Mouse (Mus musculus): ENCODE measurements around the gene 4930548H24Rik. TPM values are rescaled to one million over a fixed set of nuclear protein-coding genes. Genes with fewer than 3 reads are reported as not detected.

4930548H24Rik gene
- not detected in 2 replicates for polyA plus RNA-seq (2011; ENCODE audit: insufficient read depth, insufficient read length, low replicate concordance, missing spikeins)

- WGBS, result 85% methylated on average over 3 of the region's 3 CpGs
- H3K4me3 ChIP-seq (replicated peaks; ENCODE audit: control insufficient read depth, low read depth, low read length), result no peak within 1 kb of the TSS
- TF ChIP-seq POLR2A (IDR thresholded peaks at IDR 0.05; ENCODE audit: borderline replicate concordance, control insufficient read depth, low read depth, low read length) (no peak), CTCF (IDR thresholded peaks at IDR 0.05; ENCODE audit: control insufficient read depth, insufficient read depth, low read length) (no peak)
- no peaks in the 10 kb centered on the region; the same call in 1 of the 2 replicates for H3K4me1 ChIP-seq (ENCODE audit: control insufficient read depth, insufficient read depth, low read length)
- H3K27ac ChIP-seq (ENCODE audit: control insufficient read depth, insufficient read depth, low read depth, low read length, poor library complexity), result no peak within 1 kb of the TSS
Measured at GRCm38 (mm10) chr5:31485440-31485839, at the start of gene 4930548H24Rik. TSS of gene 4930548H24Rik (plus strand) at chr5:31485740.

GRCm38 (mm10) chr5:31451336-31451735, 34.2 kb upstream of the 4930548H24Rik start:
- no peak overlapping the region for H3K27ac ChIP-seq (ENCODE audit: control insufficient read depth, insufficient read depth, low read depth, low read length, poor library complexity)
- 18% methylated on average over 2 of the region's 2 CpGs for WGBS
- no peak overlapping the region for H3K4me3 ChIP-seq (replicated peaks; ENCODE audit: control insufficient read depth, low read depth, low read length)
- TF ChIP-seq CTCF (IDR thresholded peaks at IDR 0.05; ENCODE audit: control insufficient read depth, insufficient read depth, low read length) (no peak), POLR2A (IDR thresholded peaks at IDR 0.05; ENCODE audit: borderline replicate concordance, control insufficient read depth, low read depth, low read length) (no peak)
- no peaks in the 10 kb centered on the region; the same call in 1 of the 2 replicates for H3K4me1 ChIP-seq (ENCODE audit: control insufficient read depth, insufficient read depth, low read length)

- TF ChIP-seq POLR2A (IDR thresholded peaks at IDR 0.05; ENCODE audit: borderline replicate concordance, control insufficient read depth, low read depth, low read length), result no peak
- TF ChIP-seq CTCF (IDR thresholded peaks at IDR 0.05; ENCODE audit: control insufficient read depth, insufficient read depth, low read length), result no peak
- Histone ChIP-seq H3K4me3 (replicated peaks; ENCODE audit: control insufficient read depth, low read depth, low read length) (peak within 1 kb of the TSS; percentile 74), H3K4me1 (ENCODE audit: control insufficient read depth, insufficient read depth, low read length) (no peaks in the 10 kb centered on the region; the same call in 1 of the 2 replicates), H3K27ac (ENCODE audit: control insufficient read depth, insufficient read depth, low read depth, low read length, poor library complexity) (peak within 1 kb of the TSS; percentile 46)
- WGBS, result 9% methylated on average over 23 of the region's 23 CpGs
Measured at GRCm38 (mm10) chr5:31451878-31452561, 33.5 kb upstream of the 4930548H24Rik start, which contains the start of gene Zfp512. TSS of gene Zfp512 (plus strand) at chr5:31452431.

GRCm38 (mm10) chr5:31452562-31452878, 33.0 kb upstream of the 4930548H24Rik start:
- no peaks in the 10 kb centered on the region; the same call in 1 of the 2 replicates for H3K4me1 ChIP-seq (ENCODE audit: control insufficient read depth, insufficient read depth, low read length)
- TF ChIP-seq POLR2A (IDR thresholded peaks at IDR 0.05; ENCODE audit: borderline replicate concordance, control insufficient read depth, low read depth, low read length) (no peak), CTCF (IDR thresholded peaks at IDR 0.05; ENCODE audit: control insufficient read depth, insufficient read depth, low read length) (no peak)
- under 1% methylated on average over 11 of the region's 11 CpGs for WGBS
- peak overlapping the region; percentile 74 for H3K4me3 ChIP-seq (replicated peaks; ENCODE audit: control insufficient read depth, low read depth, low read length)
- H3K27ac ChIP-seq (ENCODE audit: control insufficient read depth, insufficient read depth, low read depth, low read length, poor library complexity), result peak overlapping the region; percentile 46

GRCm38 (mm10) chr5:31452886-31453410, 32.6 kb upstream of the 4930548H24Rik start:
- Histone ChIP-seq H3K4me1 (ENCODE audit: control insufficient read depth, insufficient read depth, low read length) (no peaks in the 10 kb centered on the region; the same call in 1 of the 2 replicates), H3K4me3 (replicated peaks; ENCODE audit: control insufficient read depth, low read depth, low read length) (peak overlapping the region; percentile 68), H3K27ac (ENCODE audit: control insufficient read depth, insufficient read depth, low read depth, low read length, poor library complexity) (peak overlapping the region; percentile 41; the same call in 1 of the 2 replicates)
- 7% methylated on average over 7 of the region's 7 CpGs for WGBS
- TF ChIP-seq POLR2A (IDR thresholded peaks at IDR 0.05; ENCODE audit: borderline replicate concordance, control insufficient read depth, low read depth, low read length) (no peak), CTCF (IDR thresholded peaks at IDR 0.05; ENCODE audit: control insufficient read depth, insufficient read depth, low read length) (no peak)

GRCm38 (mm10) chr5:31467798-31468197, 17.7 kb upstream of the 4930548H24Rik start:
- 44% methylated on average over 3 of the region's 3 CpGs for WGBS
- H3K4me1 ChIP-seq (ENCODE audit: control insufficient read depth, insufficient read depth, low read length), result no peaks in the 10 kb centered on the region
- TF ChIP-seq CTCF (IDR thresholded peaks at IDR 0.05; ENCODE audit: control insufficient read depth, insufficient read depth, low read length) (no peak), POLR2A (IDR thresholded peaks at IDR 0.05; ENCODE audit: borderline replicate concordance, control insufficient read depth, low read depth, low read length) (no peak)
- H3K4me3 ChIP-seq (replicated peaks; ENCODE audit: control insufficient read depth, low read depth, low read length), result no peak overlapping the region
- H3K27ac ChIP-seq (ENCODE audit: control insufficient read depth, insufficient read depth, low read depth, low read length, poor library complexity), result no peak overlapping the region

- Histone ChIP-seq H3K4me3 (replicated peaks; ENCODE audit: control insufficient read depth, low read depth, low read length) (no peak overlapping the region), H3K27ac (ENCODE audit: control insufficient read depth, insufficient read depth, low read depth, low read length, poor library complexity) (no peak overlapping the region), H3K4me1 (ENCODE audit: control insufficient read depth, insufficient read depth, low read length) (no peaks in the 10 kb centered on the region)
- TF ChIP-seq POLR2A (IDR thresholded peaks at IDR 0.05; ENCODE audit: borderline replicate concordance, control insufficient read depth, low read depth, low read length) (no peak), CTCF (IDR thresholded peaks at IDR 0.05; ENCODE audit: control insufficient read depth, insufficient read depth, low read length) (no peak)
- WGBS, result 91% methylated on average over 6 of the region's 6 CpGs
Measured at GRCm38 (mm10) chr5:31469711-31470110, 15.8 kb upstream of the 4930548H24Rik start.

- Histone ChIP-seq H3K4me3 (replicated peaks; ENCODE audit: control insufficient read depth, low read depth, low read length) (no peak overlapping the region), H3K27ac (ENCODE audit: control insufficient read depth, insufficient read depth, low read depth, low read length, poor library complexity) (no peak overlapping the region), H3K4me1 (ENCODE audit: control insufficient read depth, insufficient read depth, low read length) (no peaks in the 10 kb centered on the region)
- TF ChIP-seq POLR2A (IDR thresholded peaks at IDR 0.05; ENCODE audit: borderline replicate concordance, control insufficient read depth, low read depth, low read length), result no peak
- peak; percentile 61 for TF ChIP-seq CTCF (IDR thresholded peaks at IDR 0.05; ENCODE audit: control insufficient read depth, insufficient read depth, low read length)
- WGBS, result 54% methylated on average over 7 of the region's 7 CpGs
Measured at GRCm38 (mm10) chr5:31470334-31470733, 15.2 kb upstream of the 4930548H24Rik start.

Data from bone marrow, adult 2 months (tissue).